Mouse (Mus musculus) midbrain, postnatal 0 days (tissue): ENCODE measurements around the gene Marcks. TPM values are rescaled to one million over a fixed set of nuclear protein-coding genes. Genes with fewer than 3 reads are reported as not detected.

Source experiments
- ATAC-seq: fragments of 200-750 bp; cut with Nextera tagmentation; 2 replicates; pipeline ENCODE4 v1.8.0; 2017; ENCODE audit warnings: moderate number of reproducible peaks, mild to moderate bottlenecking, moderate TSS enrichment, moderate library complexity; ENCODE audit not compliant: low FRiP score
- DNase-seq: peaks from one replicate; pipeline ENCODE4 v3.0.0-alpha.2; 2015; ENCODE audit warnings: low spot score
- H3K27ac ChIP-seq: fragments of 300-500 bp; sonication (generic); 2 replicates; pipeline ENCODE4 v1.5.1; 2014; ENCODE audit warnings: low read depth, mild to moderate bottlenecking, low read length, mixed read lengths
- H3K27me3 ChIP-seq: fragments of 300-500 bp; sonication (generic); 2 replicates; pipeline ENCODE4 v1.6.1; 2014; ENCODE audit warnings: low read length, control low read depth, mixed read lengths; ENCODE audit not compliant: insufficient read depth
- H3K36me3 ChIP-seq: fragments of 300-500 bp; sonication (generic); 2 replicates; pipeline ENCODE4 v1.6.1; 2014; ENCODE audit warnings: low read length, control low read depth, mixed read lengths; ENCODE audit not compliant: insufficient read depth
- H3K4me1 ChIP-seq: fragments of 300-500 bp; sonication (generic); 2 replicates; pipeline ENCODE4 v1.6.1; 2014; ENCODE audit warnings: mild to moderate bottlenecking, control low read depth, antibody characterized with exemption, low read length, mixed read lengths; ENCODE audit not compliant: insufficient read depth
- H3K4me2 ChIP-seq: fragments of 300-500 bp; sonication (generic); 2 replicates; pipeline ENCODE4 v1.6.1; 2014; ENCODE audit warnings: low read depth, mild to moderate bottlenecking, low read length, mixed read lengths; ENCODE audit not compliant: poor library complexity, severe bottlenecking
- H3K4me3 ChIP-seq: fragments of 300-500 bp; sonication (generic); 2 replicates; pipeline ENCODE4 v1.5.1; 2014; ENCODE audit warnings: low read depth, mild to moderate bottlenecking, low read length, moderate library complexity
- H3K9ac ChIP-seq: fragments of 300-500 bp; sonication (generic); replicated peaks from 2 replicates; pipeline ENCODE4 v1.6.1; 2014; ENCODE audit warnings: mild to moderate bottlenecking, low read length, moderate library complexity, mixed read lengths; ENCODE audit not compliant: poor library complexity, severe bottlenecking
- H3K9me3 ChIP-seq: fragments of 300-500 bp; sonication (generic); 2 replicates; pipeline ENCODE4 v1.6.1; 2016; ENCODE audit warnings: low read length, control low read depth
- CTCF ChIP-seq: IDR thresholded peaks from 2 replicates; pipeline ENCODE4 v1.5.1; 2016; ENCODE audit warnings: antibody characterized with exemption, mild to moderate bottlenecking
- WGBS: fragments of 180-500 bp; shearing (Covaris S2); extraction: QIAGEN DNeasy Blood & Tissue Kit; methylation state at CpG from one replicate; pipeline ENCODE4 v1.1.7; 2014; 5-methylcytosine and 5-hydroxymethylcytosine counted together
- polyA plus RNA-seq: library from polyadenylated mRNA; unstranded; fragments of >200 nt; fragmentation: Nextera tagmentation; extraction: Ambion mirVana; gene quantifications from 2 replicates; pipeline ENCODE4 v1.2.1, GENCODE M21; 2015
- total RNA-seq: library from RNA; depleted of rRNA; stranded (reverse); fragments of >200 nt; gene quantifications from 2 replicates; pipeline ENCODE4 v1.2.3, GENCODE M21; 2014

Gene Marcks
- total and polyA plus RNA-seq, 2 experiments from 2014 or later, result 265 to 488 TPM

GRCm38 (mm10) chr10:37139443-37140165, 884 bp upstream of the Marcks start:
- under 1% methylated on average over 26 of the region's 26 CpGs for WGBS
- ATAC-seq, result no peak
- H3K4me1 ChIP-seq, result no peaks in the 10 kb centered on the region
- peak overlapping the region; percentile 75 for H3K4me3 ChIP-seq
- no peaks in the 10 kb centered on the region for H3K9me3 ChIP-seq
- H3K27ac ChIP-seq, result peak overlapping the region; percentile 98
- H3K36me3 ChIP-seq, result peaks cover 7% of the 10 kb centered on the region; the same call in 1 of the 2 replicates
- peak overlapping the region; percentile 71 for H3K4me2 ChIP-seq
- no peak for TF ChIP-seq CTCF
- peak overlapping the region; percentile 96 for H3K9ac ChIP-seq
- no peaks in the 10 kb centered on the region for H3K27me3 ChIP-seq
- peak; percentile 75 for DNase-seq

DNA sequence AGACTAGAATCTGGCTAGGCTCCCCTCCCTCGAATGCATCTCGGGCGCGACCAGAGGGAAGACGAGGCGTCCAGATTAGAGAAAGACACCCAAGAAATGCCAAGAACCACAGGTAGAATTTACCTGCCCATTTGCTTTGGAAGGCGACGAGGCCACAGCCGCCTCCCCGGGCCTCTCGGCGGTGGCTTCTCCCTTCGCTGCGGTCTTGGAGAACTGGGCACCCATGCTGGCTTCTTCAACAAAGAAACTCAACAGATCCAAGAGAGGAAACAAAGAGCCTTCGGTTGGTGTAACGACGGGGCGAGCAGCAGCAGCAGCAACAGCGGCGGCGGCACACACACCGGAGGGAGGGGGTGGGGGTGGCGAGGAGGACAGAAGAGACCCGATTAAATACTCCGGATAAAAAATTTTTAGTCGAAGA, 399 bp downstream of the Marcks start:
- Histone ChIP-seq H3K27ac (peak overlapping the region; percentile 98), H3K4me3 (peak overlapping the region; percentile 75), H3K4me2 (peak overlapping the region; percentile 74), H3K36me3 (peaks cover 7% of the 10 kb centered on the region; the same call in 1 of the 2 replicates), H3K9me3 (no peaks in the 10 kb centered on the region), H3K27me3 (no peaks in the 10 kb centered on the region), H3K4me1 (peaks cover 3% of the 10 kb centered on the region; the same call in 1 of the 2 replicates), H3K9ac (peak overlapping the region; percentile 96)
- ATAC-seq (no peak), DNase-seq (peak; percentile 62)
- under 1% methylated on average over 26 of the region's 26 CpGs for WGBS
- no peak for TF ChIP-seq CTCF

DNA sequence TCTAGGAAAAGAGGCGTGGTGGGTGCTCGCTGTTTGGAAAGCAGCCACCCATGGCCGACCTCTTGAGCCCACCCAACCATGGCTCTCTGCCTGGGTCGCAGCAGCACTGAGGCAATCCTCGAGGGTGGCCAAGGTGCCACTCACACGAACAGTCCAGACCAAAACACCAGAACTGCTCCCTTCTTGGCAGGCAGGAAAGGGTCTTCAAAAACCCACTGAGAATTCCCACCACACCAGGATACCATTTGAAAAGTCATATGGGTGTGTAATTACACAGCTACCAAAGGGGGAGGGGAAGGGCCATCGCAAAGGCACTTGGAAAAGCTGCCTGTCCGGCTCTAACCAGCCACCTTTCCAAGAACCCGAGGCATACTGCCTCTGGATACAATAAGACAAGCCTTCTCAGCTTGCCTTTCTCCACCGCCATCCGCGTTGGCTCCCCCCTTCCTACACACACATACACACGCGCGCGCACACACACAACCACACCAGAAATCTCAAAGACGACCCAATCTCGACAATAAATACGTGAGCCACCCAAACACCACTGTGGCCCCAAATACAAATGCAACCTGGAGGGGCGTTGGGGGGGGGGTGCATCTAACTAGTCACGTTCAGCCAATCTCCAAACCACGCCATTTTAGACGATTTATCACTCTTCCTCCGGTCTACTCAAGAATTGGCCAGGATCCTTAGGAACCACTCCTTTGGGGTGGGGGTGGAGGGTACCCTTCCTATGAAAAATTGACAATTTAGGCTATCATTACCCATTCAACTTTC, 999 bp downstream of the Marcks start:
- peak; percentile 1; the same call in 1 of the 2 replicates for ATAC-seq
- Histone ChIP-seq H3K4me3 (peak overlapping the region; percentile 75), H3K27me3 (no peaks in the 10 kb centered on the region), H3K36me3 (peaks cover 7% of the 10 kb centered on the region; the same call in 1 of the 2 replicates), H3K9me3 (no peaks in the 10 kb centered on the region), H3K27ac (peak overlapping the region; percentile 98), H3K4me2 (peak overlapping the region; percentile 74), H3K9ac (peak overlapping the region; percentile 96), H3K4me1 (peaks cover 3% of the 10 kb centered on the region; the same call in 1 of the 2 replicates)
- TF ChIP-seq CTCF, result no peak
- WGBS, result under 1% methylated on average over 24 of the region's 24 CpGs
- peak; percentile 82 for DNase-seq

DNA sequence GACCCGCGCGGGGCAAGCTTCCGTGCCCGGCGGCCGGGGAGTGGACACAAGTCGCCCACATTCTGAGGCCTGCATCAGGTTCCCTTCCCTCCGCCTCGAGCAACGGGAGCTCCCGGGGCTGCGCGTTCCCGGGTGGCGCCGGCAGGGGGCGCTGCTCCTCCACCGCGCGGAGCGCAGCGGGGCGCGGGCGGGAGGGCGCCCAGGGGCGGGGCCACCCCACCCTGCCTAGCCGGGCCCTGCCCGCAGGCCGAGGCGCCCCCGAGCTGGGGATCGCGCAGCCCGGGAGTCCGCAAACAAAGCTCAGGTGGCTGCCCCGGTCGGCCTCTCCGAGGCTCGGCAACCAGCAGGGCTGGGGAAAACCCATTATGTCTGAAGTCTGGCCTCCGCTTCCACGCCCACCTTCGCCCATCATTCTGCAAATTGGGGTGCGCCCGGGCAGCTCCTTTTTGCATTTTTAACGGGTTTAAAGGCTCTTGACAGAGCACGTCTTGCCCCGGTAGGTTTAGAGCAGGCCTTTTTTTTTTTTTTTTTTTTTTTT, 1.7 kb downstream of the Marcks start:
- Histone ChIP-seq H3K27me3 (no peaks in the 10 kb centered on the region), H3K4me1 (peaks cover 3% of the 10 kb centered on the region; the same call in 1 of the 2 replicates), H3K9ac (peak overlapping the region; percentile 96), H3K36me3 (peaks cover 7% of the 10 kb centered on the region; the same call in 1 of the 2 replicates), H3K4me3 (peak overlapping the region; percentile 75), H3K4me2 (peak overlapping the region; percentile 74), H3K27ac (peak overlapping the region; percentile 98), H3K9me3 (no peaks in the 10 kb centered on the region)
- peak; percentile 73 for TF ChIP-seq CTCF
- WGBS, result under 1% methylated on average over 33 of the region's 49 CpGs
- DNase-seq (peak; percentile 79), ATAC-seq (peak; percentile 43)

DNA sequence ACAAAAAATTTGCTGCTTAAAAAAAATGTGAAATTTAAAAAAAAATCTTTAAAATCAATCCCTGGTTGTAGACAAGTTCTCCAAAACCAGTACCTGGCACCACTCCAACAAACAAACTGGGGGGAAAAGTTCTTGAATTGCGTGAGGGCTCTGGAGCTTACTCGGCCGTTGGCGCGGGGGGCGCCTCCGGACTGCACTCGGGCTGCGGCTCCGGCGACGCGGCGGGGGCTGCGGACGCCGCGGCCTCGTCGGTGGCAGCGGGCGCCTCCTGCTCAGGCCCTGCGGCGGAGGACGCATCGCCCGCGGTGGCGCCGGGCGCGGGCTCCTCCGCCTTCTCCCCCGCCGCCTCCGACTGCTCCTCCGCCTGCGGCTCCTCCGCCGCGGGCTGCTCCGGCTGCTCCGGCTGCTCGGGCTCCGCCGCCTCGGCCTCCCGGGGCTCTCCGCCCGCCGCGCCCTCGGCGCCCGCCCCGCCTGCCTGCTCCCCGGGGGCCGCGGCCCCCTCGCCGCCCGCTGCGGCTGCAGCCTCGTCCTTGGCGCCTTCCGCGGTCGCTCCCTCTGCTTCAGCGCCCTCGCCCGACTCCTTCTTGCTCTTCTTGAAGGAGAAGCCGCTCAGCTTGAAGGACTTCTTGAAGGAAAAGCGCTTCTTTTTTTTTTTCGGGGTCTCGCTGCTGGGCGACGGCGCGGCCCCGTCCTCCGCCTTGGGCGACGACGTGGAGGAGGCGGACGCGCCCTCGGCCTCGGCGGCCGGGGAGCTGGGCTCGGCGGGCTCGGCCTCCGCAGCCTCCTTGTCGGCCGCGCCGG, 2.6 kb downstream of the Marcks start:
- ATAC-seq (no peak), DNase-seq (peak; percentile 54)
- Histone ChIP-seq H3K4me1 (peaks cover 3% of the 10 kb centered on the region; the same call in 1 of the 2 replicates), H3K27ac (peak overlapping the region; percentile 98), H3K9ac (peak overlapping the region; percentile 96), H3K4me2 (peak overlapping the region; percentile 74), H3K36me3 (peaks cover 7% of the 10 kb centered on the region; the same call in 1 of the 2 replicates), H3K27me3 (no peaks in the 10 kb centered on the region), H3K9me3 (no peaks in the 10 kb centered on the region), H3K4me3 (peak overlapping the region; percentile 75)
- WGBS, result 0% methylated on average over 92 of the region's 99 CpGs
- TF ChIP-seq CTCF, result no peak
